Comparison of ENCODE assay signal across 17 mouse cellular contexts in genomic region chr3:101066175-101066574, GRCm38 (mm10). TPM values are rescaled to one million over a fixed set of nuclear protein-coding genes. Genes with fewer than 3 reads are reported as not detected.
DNase-seq lines count a peak whose midpoint lies in the region; ATAC-seq lines count a peak whose summit lies in the region.
"Had no signal": no experiment of that assay in that cellular context is flagged by ENCODE, and none has a peak within 500 bp of the region (broad histone marks: within the 10 kb centered on the region; RNA-seq: fewer than 3 reads in every experiment).

No protein-coding gene starts in this region.

- H3K4me3 ChIP-seq in heart, embryonic 11.5 days (ENCODE audit: low read depth, low read length) = no peak overlapping the region
- H3K4me3 ChIP-seq: embryonic facial prominence, embryonic 12.5 days; heart, embryonic 13.5 days; layer of hippocampus, adult 2 months; liver, embryonic 12.5 days; lung, embryonic 15.5 days; neural tube, embryonic 13.5 days had no signal

- no peak overlapping the region for H3K4me2 ChIP-seq in heart, embryonic 11.5 days
- H3K4me2 ChIP-seq: embryonic facial prominence, embryonic 12.5 days; heart, embryonic 13.5 days; liver, embryonic 12.5 days; lung, embryonic 15.5 days; neural tube, embryonic 13.5 days had no signal

- H3K4me1 ChIP-seq in heart, embryonic 11.5 days (ENCODE audit: control insufficient read depth, insufficient read depth, low read length) = peaks cover 34% of the 10 kb centered on the region
- H3K4me1 ChIP-seq: liver, embryonic 12.5 days had no signal

- no peaks in the 10 kb centered on the region for H3K36me3 ChIP-seq in heart, embryonic 11.5 days (ENCODE audit: control insufficient read depth, insufficient read depth, low read length)
- H3K36me3 ChIP-seq: liver, embryonic 12.5 days; lung, embryonic 15.5 days; neural tube, embryonic 13.5 days had no signal

- no peak overlapping the region for H3K9ac ChIP-seq in heart, embryonic 11.5 days (ENCODE audit: low read depth, low read length)
- H3K9ac ChIP-seq: embryonic facial prominence, embryonic 12.5 days; heart, embryonic 13.5 days; liver, embryonic 12.5 days; lung, embryonic 15.5 days; neural tube, embryonic 13.5 days had no signal

- WGBS in heart, embryonic 11.5 days (ENCODE audit: insufficient replicate concordance) = 86% methylated on average over 6 of the region's 6 CpGs
- WGBS in large intestine, adult 2 months = 20% methylated on average over 6 of the region's 6 CpGs

- H3K27ac ChIP-seq in heart, embryonic 11.5 days (ENCODE audit: low read depth, low read length) = no peak overlapping the region
- H3K27ac ChIP-seq: embryonic facial prominence, embryonic 12.5 days; heart, embryonic 13.5 days; layer of hippocampus, adult 2 months; liver, embryonic 12.5 days; lung, embryonic 15.5 days; neural tube, embryonic 13.5 days had no signal

- DNase-seq in heart, adult 11 months = peak; percentile 87
- peak; percentile 47 for DNase-seq in 3T3-L1 (ENCODE audit: low read depth, low spot score)
- DNase-seq in large intestine, adult 2 months (ENCODE audit: low read depth, low spot score) = peak; percentile 81
- no peak for DNase-seq in urinary bladder, postnatal 14 days (ENCODE audit: low spot score)
- DNase-seq: adrenal gland, postnatal 10 days; cerebellum, adult 18-20 months; thymus, adult 18-20 months had no signal

- no peak for ATAC-seq in heart, embryonic 11.5 days (replicated peaks; ENCODE audit: insufficient number of reproducible peaks, low FRiP score, low TSS enrichment)
- peak; percentile 53 for ATAC-seq in CD4-positive, CD25-positive, alpha-beta regulatory T cell, adult 4 months
- no peak for ATAC-seq in megakaryocyte progenitor cell, adult 5-6 weeks (replicated peaks; ENCODE audit: poor library complexity)
- ATAC-seq: liver, embryonic 12.5 days had no signal

- H3K9me3 ChIP-seq in heart, embryonic 11.5 days (replicated peaks; ENCODE audit: control insufficient read depth, low read length) = no peaks in the 10 kb centered on the region
- H3K9me3 ChIP-seq: embryonic facial prominence, embryonic 12.5 days; heart, embryonic 13.5 days; liver, embryonic 12.5 days; lung, embryonic 15.5 days; neural tube, embryonic 13.5 days had no signal

- no peaks in the 10 kb centered on the region for H3K27me3 ChIP-seq in heart, embryonic 11.5 days (ENCODE audit: control insufficient read depth, insufficient read depth, low read length)
- H3K27me3 ChIP-seq: CH12.LX; embryonic facial prominence, embryonic 12.5 days; heart, embryonic 13.5 days; liver, embryonic 12.5 days; lung, embryonic 15.5 days; neural tube, embryonic 13.5 days had no signal

RNA-seq across cellular contexts. Expression of gene Cd101, which starts 36.8 kb away (rescaled TPM):
- polyA plus RNA-seq in heart, embryonic 11.5 days (2014; fragmentation: Nextera tagmentation; extraction: Ambion mirVana) = 0.26 and 0.45 TPM in 2 replicates
- 10 to 100 TPM; 19.4 to 43.3 TPM for polyA plus RNA-seq in CD4-positive, CD25-positive, alpha-beta regulatory T cell, adult 4 months (2017; shearing (Covaris generic))
- polyA plus RNA-seq in large intestine, adult 2 months (2012; rRNA removed) = 0.77 and 1.5 TPM in 2 replicates
- total RNA-seq in megakaryocyte progenitor cell, adult 5-6 weeks (2015) = 0.20 TPM in 1 of 2 replicates, not detected in the other
- total RNA-seq in megakaryocyte progenitor cell, adult 5-6 weeks (2017) = 0.41 and 0.42 TPM in 2 replicates
- total RNA-seq: CH12.LX had no signal

RNA-seq across cellular contexts. Expression of gene Ptgfrn, which starts 43.9 kb away (rescaled TPM):
- 7.4 and 8.3 TPM in 2 replicates for polyA plus RNA-seq in heart, embryonic 11.5 days (2014; fragmentation: Nextera tagmentation; extraction: Ambion mirVana)
- polyA plus RNA-seq in CD4-positive, CD25-positive, alpha-beta regulatory T cell, adult 4 months (2017; shearing (Covaris generic)) = 1 to 10 TPM in 1 of 2 experiments, under 1 TPM in 1; 0.73 to 1.0 TPM
- 24.1 and 31.9 TPM in 2 replicates for polyA plus RNA-seq in large intestine, adult 2 months (2012; rRNA removed)
- total RNA-seq in megakaryocyte progenitor cell, adult 5-6 weeks (2015) = 0.02 and 0.05 TPM in 2 replicates
- 0.12 TPM in 1 of 2 replicates, not detected in the other for total RNA-seq in megakaryocyte progenitor cell, adult 5-6 weeks (2017)
- total RNA-seq: CH12.LX had no signal
